Mouse (Mus musculus): ENCODE measurements at regions not wholly inside any gene's neighbourhood (a gene's known extent, or its start where the extent isn't known, plus 50 kb on each side); places are given as distances from the start of the nearest gene placed in this dataset.

DNA sequence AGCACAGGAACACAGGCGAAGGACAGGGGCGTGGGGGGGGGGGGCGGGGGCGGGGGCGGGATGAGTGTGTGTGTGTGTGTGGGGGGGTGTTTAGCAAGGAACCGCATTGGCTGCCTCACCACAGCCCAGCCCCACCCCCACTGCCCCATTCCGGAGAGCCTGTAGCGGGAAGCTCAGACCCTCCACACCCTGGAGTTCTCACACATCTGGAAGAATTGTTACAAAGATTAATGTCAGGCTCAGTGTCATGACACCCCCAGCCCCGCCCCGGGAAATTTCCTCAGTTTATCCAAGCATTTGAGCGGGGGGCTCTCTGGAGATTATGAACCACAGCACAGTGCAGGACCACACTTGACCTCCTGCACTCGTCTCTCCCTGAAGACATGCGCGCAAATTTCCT lies 106.6 kb upstream of the Smim23 start:
- Histone ChIP-seq H3K36me3 (ENCODE audit: control insufficient read depth, insufficient read depth) (no peaks in the 10 kb centered on the region), H3K4me1 (replicated peaks; ENCODE audit: control insufficient read depth, insufficient read depth, low read length) (peaks cover 1% of the 10 kb centered on the region), H3K27ac (ENCODE audit: low read length) (no peak overlapping the region), H3K9ac (replicated peaks; ENCODE audit: low read depth, low read length) (no peak overlapping the region), H3K27me3 (replicated peaks; ENCODE audit: control insufficient read depth, insufficient read depth, low read length) (no peaks in the 10 kb centered on the region), H3K4me3 (replicated peaks; ENCODE audit: low read length) (no peak overlapping the region), H3K9me3 (ENCODE audit: control insufficient read depth, low read length) (peaks cover 4% of the 10 kb centered on the region; the same call in 1 of the 2 replicates), H3K4me2 (ENCODE audit: low read length) (no peak overlapping the region)
- WGBS, result 20% methylated on average over 14 of the region's 14 CpGs
- no peak for ATAC-seq

DNA sequence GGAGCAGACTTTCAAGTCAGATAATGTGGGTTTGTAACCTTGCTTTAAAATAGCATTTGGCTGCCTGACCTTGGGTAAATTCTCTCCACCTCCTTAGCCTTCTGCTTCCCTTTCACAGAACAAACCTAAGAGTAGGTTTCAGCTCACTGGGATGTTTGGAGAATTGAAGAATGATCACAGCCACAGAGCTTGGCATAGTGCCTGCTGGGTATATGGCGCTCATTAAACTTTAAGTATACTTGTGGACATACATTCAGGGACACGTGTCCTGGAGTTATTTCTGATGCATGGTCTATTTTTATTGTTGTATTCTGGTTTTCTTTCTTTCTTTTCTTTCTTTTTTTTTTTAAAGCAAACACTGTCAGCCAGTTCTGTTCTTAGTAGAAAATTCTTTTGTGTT lies 104.4 kb upstream of the Smim23 start:
- WGBS, result 75% methylated on average over 2 of the region's 2 CpGs
- no peaks in the 10 kb centered on the region for H3K27me3 ChIP-seq (replicated peaks; ENCODE audit: control insufficient read depth, insufficient read depth, low read length)
- H3K4me3 ChIP-seq (replicated peaks; ENCODE audit: low read length), result no peak overlapping the region
- H3K36me3 ChIP-seq (ENCODE audit: control insufficient read depth, insufficient read depth), result no peaks in the 10 kb centered on the region
- H3K9me3 ChIP-seq (ENCODE audit: control insufficient read depth, low read length), result peaks cover 4% of the 10 kb centered on the region; the same call in 1 of the 2 replicates
- no peak for ATAC-seq
- peaks cover 11% of the 10 kb centered on the region for H3K4me1 ChIP-seq (replicated peaks; ENCODE audit: control insufficient read depth, insufficient read depth, low read length)
- no peak overlapping the region for H3K4me2 ChIP-seq (ENCODE audit: low read length)
- no peak overlapping the region for H3K27ac ChIP-seq (ENCODE audit: low read length)
- H3K9ac ChIP-seq (replicated peaks; ENCODE audit: low read depth, low read length), result no peak overlapping the region

DNA sequence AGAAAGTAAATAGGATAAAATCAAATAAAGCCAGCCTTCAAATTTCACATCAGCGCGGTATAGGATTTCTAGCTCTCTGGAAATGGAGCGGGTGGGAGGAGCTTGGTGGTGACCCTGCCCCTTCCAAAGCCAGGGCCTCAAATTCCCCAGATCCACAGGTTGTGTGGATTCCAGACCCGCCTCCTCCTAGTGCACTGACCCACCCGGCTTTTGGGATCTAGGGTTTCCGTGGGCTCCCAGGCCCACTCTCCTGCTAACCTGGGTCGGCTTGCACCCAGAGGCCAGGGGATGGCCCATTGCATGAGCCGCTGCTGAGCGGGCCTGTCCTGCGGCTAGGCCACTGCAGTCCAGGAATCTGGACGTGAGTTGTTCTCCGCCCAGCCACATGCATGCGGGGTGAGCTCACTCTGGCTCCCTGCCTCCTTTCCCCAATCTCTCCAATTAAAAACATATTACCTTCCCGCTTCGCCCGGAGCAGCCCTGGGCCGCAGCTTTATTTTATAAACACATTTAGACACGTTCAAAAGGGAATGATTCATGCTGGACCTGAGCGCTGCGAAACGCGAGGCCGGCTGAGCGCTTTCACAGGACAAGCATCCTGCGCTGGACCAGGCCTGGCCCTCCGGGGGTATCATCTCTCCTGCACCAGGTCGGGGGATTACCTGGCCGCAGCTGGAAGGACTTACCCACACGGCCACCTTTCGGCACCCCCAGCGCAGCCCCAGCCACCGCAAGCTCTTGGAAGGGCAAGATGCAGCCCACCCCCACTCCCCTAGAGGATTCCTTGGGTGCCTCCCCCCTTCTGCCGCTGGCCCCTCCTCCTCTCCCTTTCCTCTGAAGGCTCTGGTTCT lies 101.2 kb upstream of the Smim23 start:
- peak overlapping the region; percentile 31 for H3K4me3 ChIP-seq (replicated peaks; ENCODE audit: low read length)
- H3K9me3 ChIP-seq (ENCODE audit: control insufficient read depth, low read length), result no peaks in the 10 kb centered on the region
- no peaks in the 10 kb centered on the region for H3K27me3 ChIP-seq (replicated peaks; ENCODE audit: control insufficient read depth, insufficient read depth, low read length)
- H3K27ac ChIP-seq (ENCODE audit: low read length), result no peak overlapping the region
- peaks cover 11% of the 10 kb centered on the region for H3K4me1 ChIP-seq (replicated peaks; ENCODE audit: control insufficient read depth, insufficient read depth, low read length)
- no peaks in the 10 kb centered on the region for H3K36me3 ChIP-seq (ENCODE audit: control insufficient read depth, insufficient read depth)
- 5% methylated on average over 33 of the region's 33 CpGs for WGBS
- H3K4me2 ChIP-seq (ENCODE audit: low read length), result peak overlapping the region; percentile 57
- ATAC-seq, result peak; percentile 60
- H3K9ac ChIP-seq (replicated peaks; ENCODE audit: low read depth, low read length), result peak overlapping the region; percentile 45

DNA sequence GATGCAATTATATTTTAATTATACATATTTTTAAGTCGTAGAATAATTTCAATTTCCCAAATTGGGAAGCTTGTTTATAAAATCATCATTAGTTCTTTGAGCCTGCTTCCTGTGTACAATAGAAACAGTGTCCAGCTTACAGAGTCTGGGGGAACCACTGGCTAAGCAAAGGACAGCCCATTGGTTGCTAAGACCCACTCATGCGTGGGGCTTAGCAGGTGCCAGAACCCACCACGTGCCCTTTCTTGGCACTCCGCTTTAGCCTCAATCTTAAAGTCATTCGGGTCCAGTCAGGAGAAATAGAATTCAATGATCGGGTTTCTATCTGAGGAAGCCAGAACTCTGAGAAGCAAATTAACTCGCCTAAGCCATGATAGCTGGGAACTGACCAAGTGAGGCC lies 100.5 kb upstream of the Smim23 start:
- Histone ChIP-seq H3K27me3 (replicated peaks; ENCODE audit: control insufficient read depth, insufficient read depth, low read length) (no peaks in the 10 kb centered on the region), H3K36me3 (ENCODE audit: control insufficient read depth, insufficient read depth) (no peaks in the 10 kb centered on the region), H3K9me3 (ENCODE audit: control insufficient read depth, low read length) (no peaks in the 10 kb centered on the region), H3K9ac (replicated peaks; ENCODE audit: low read depth, low read length) (no peak overlapping the region), H3K4me3 (replicated peaks; ENCODE audit: low read length) (no peak overlapping the region), H3K27ac (ENCODE audit: low read length) (no peak overlapping the region), H3K4me2 (ENCODE audit: low read length) (no peak overlapping the region), H3K4me1 (replicated peaks; ENCODE audit: control insufficient read depth, insufficient read depth, low read length) (peaks cover 11% of the 10 kb centered on the region)
- ATAC-seq, result no peak
- WGBS, result 58% methylated on average over 7 of the region's 7 CpGs

DNA sequence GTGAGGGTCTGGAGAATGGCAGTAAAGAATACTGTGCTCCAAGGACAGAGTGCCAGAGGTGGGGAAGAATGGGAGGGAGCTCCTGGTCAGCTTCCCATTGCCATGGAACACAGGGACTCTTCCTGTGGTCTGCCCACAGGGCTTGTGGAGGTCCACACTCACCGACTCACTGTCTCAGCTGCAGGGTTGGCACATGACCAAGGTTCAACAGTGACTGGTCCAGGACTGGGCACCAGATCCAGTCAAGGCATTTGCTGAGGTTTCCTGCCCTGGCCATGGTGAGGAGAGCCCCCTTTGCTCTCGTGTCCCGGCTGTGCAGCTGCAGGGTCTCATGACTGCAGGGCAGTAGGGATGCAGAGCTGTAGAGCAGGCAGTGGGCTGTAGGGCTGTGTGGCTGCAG lies 88.7 kb upstream of the Smim23 start:
- no peak overlapping the region for H3K9ac ChIP-seq (replicated peaks; ENCODE audit: low read depth, low read length)
- H3K27me3 ChIP-seq (replicated peaks; ENCODE audit: control insufficient read depth, insufficient read depth, low read length), result no peaks in the 10 kb centered on the region
- ATAC-seq, result no peak
- no peaks in the 10 kb centered on the region for H3K36me3 ChIP-seq (ENCODE audit: control insufficient read depth, insufficient read depth)
- WGBS, result 72% methylated on average over 3 of the region's 3 CpGs
- no peaks in the 10 kb centered on the region for H3K9me3 ChIP-seq (ENCODE audit: control insufficient read depth, low read length)
- H3K4me2 ChIP-seq (ENCODE audit: low read length), result no peak overlapping the region
- H3K4me1 ChIP-seq (replicated peaks; ENCODE audit: control insufficient read depth, insufficient read depth, low read length), result no peaks in the 10 kb centered on the region
- no peak overlapping the region for H3K4me3 ChIP-seq (replicated peaks; ENCODE audit: low read length)
- no peak overlapping the region for H3K27ac ChIP-seq (ENCODE audit: low read length)

DNA sequence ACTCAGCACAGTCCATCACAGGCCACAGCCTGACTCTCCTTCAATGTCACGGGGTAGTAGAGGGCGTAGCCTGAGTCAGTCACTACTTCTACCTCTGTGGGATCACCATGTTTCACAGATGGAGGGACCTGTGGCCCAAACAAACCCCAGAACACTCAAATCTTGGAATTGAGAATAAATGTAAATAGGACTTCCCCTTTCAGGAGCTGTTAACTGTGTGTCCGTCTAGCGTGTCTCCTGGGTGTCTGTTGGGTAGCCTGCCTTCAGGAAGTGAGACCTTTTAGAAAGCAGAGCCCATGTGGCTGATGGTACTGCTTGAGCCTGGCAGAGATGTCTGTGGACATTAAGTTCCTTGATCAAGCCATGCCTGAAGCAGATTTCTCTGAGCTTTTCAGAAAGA lies 87.4 kb upstream of the Smim23 start:
- H3K4me3 ChIP-seq (replicated peaks; ENCODE audit: low read length), result no peak overlapping the region
- no peaks in the 10 kb centered on the region for H3K27me3 ChIP-seq (replicated peaks; ENCODE audit: control insufficient read depth, insufficient read depth, low read length)
- H3K9me3 ChIP-seq (ENCODE audit: control insufficient read depth, low read length), result no peaks in the 10 kb centered on the region
- ATAC-seq, result no peak
- no peak overlapping the region for H3K9ac ChIP-seq (replicated peaks; ENCODE audit: low read depth, low read length)
- no peaks in the 10 kb centered on the region; the same call in 1 of the 2 replicates for H3K4me1 ChIP-seq (replicated peaks; ENCODE audit: control insufficient read depth, insufficient read depth, low read length)
- H3K27ac ChIP-seq (ENCODE audit: low read length), result no peak overlapping the region
- H3K36me3 ChIP-seq (ENCODE audit: control insufficient read depth, insufficient read depth), result no peaks in the 10 kb centered on the region
- WGBS, result 94% methylated on average over 4 of the region's 4 CpGs
- H3K4me2 ChIP-seq (ENCODE audit: low read length), result no peak overlapping the region

DNA sequence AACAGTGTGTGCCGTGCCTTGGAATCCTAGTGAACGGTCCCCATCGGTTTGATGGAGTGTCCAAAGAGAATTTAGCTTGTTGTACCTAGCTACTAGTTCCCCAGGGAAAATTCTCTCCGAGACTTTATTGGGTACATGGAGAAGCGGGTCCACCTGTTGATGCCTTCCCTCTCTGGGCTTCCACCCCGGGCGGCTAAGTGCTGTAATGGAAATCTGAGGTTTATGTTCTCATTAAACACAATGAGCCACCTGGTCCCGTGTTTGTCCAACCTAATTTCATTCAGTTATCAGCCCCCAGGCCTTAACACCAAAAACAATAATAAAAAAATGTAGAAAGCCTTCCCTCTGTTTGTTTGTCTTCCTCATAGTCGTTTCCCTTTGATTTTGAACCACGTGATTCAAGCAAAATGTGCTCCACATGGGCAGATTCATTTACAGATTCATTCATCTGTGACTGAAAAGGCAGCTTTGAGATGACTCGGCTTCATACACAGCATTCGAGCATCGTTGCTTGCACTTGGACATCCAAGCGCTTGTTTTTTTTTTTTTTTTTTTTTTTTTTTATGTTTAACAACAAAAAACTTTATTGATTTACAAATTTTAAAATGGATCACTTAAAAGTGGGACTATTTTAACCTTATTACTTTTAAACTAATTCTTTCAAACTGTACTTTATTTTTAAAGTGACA lies 84.5 kb upstream of the Smim23 start:
- Histone ChIP-seq H3K9ac (replicated peaks; ENCODE audit: low read depth, low read length) (no peak overlapping the region), H3K27me3 (replicated peaks; ENCODE audit: control insufficient read depth, insufficient read depth, low read length) (no peaks in the 10 kb centered on the region), H3K27ac (ENCODE audit: low read length) (no peak overlapping the region), H3K36me3 (ENCODE audit: control insufficient read depth, insufficient read depth) (no peaks in the 10 kb centered on the region), H3K4me3 (replicated peaks; ENCODE audit: low read length) (no peak overlapping the region), H3K4me1 (replicated peaks; ENCODE audit: control insufficient read depth, insufficient read depth, low read length) (no peaks in the 10 kb centered on the region; the same call in 1 of the 2 replicates), H3K9me3 (ENCODE audit: control insufficient read depth, low read length) (no peaks in the 10 kb centered on the region), H3K4me2 (ENCODE audit: low read length) (no peak overlapping the region)
- ATAC-seq, result no peak
- WGBS, result 74% methylated on average over 14 of the region's 14 CpGs

DNA sequence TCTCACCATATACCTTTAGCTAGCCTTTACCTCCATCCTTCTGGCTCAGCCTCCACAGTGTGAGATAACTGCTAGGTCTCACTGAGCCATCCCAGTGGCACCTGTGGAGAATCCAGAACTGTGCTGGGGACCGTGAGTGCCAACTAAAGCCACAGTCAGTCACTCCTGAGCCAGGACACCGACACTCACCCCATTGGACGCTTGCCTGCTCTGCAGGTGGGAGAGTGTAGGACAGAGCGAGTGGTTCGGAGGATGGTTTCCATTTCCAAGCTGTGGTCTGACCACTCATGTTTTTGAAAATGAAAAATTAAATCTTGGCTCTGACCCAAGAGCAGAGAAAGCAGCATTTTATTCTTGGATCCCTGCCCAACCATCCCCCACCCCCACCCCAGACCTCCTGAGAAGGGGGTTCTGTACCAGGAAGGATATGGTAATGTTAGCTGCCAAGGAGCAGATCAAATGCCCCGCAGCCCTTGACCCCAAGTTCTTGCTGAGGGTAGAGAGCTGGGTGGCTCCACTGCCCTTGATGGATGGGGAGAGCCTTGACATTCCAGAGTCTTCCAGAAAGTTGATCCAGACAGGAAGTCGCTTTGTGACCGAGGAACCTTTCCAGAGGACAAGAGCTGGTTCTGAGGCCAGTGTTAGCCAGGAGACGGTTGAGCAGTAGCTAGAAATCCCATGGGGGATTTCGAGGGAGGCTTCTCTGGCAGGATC lies 83.3 kb upstream of the Smim23 start:
- no peaks in the 10 kb centered on the region for H3K36me3 ChIP-seq (ENCODE audit: control insufficient read depth, insufficient read depth)
- no peak overlapping the region for H3K4me2 ChIP-seq (ENCODE audit: low read length)
- WGBS, result 57% methylated on average over 10 of the region's 10 CpGs
- no peak overlapping the region for H3K4me3 ChIP-seq (replicated peaks; ENCODE audit: low read length)
- no peaks in the 10 kb centered on the region for H3K27me3 ChIP-seq (replicated peaks; ENCODE audit: control insufficient read depth, insufficient read depth, low read length)
- no peaks in the 10 kb centered on the region; the same call in 1 of the 2 replicates for H3K4me1 ChIP-seq (replicated peaks; ENCODE audit: control insufficient read depth, insufficient read depth, low read length)
- no peak overlapping the region for H3K27ac ChIP-seq (ENCODE audit: low read length)
- H3K9me3 ChIP-seq (ENCODE audit: control insufficient read depth, low read length), result no peaks in the 10 kb centered on the region
- H3K9ac ChIP-seq (replicated peaks; ENCODE audit: low read depth, low read length), result no peak overlapping the region
- ATAC-seq, result no peak

DNA sequence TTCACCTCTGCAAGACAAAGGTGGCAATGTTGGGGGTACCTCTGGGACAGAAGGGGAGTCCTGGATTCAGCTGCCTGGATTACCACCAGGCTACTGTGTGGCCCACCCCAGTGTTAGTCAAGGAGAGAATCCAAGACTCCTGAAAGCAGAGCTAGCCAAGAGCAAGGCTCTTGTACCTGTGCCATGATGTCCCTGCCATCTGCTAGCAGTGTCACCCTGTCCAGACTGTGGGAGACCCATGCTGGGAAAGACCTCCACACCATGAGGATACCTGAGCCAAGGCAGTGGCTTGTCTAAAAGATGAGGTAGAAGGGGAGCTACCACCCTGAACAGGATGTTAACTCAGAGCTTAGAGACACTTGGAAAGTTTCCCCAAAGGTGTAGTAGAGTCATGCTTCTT lies 79.6 kb upstream of the Smim23 start:
- Histone ChIP-seq H3K36me3 (ENCODE audit: control insufficient read depth, insufficient read depth) (no peaks in the 10 kb centered on the region), H3K4me1 (replicated peaks; ENCODE audit: control insufficient read depth, insufficient read depth, low read length) (no peaks in the 10 kb centered on the region; the same call in 1 of the 2 replicates), H3K27me3 (replicated peaks; ENCODE audit: control insufficient read depth, insufficient read depth, low read length) (no peaks in the 10 kb centered on the region), H3K4me2 (ENCODE audit: low read length) (no peak overlapping the region), H3K9ac (replicated peaks; ENCODE audit: low read depth, low read length) (no peak overlapping the region), H3K4me3 (replicated peaks; ENCODE audit: low read length) (no peak overlapping the region), H3K27ac (ENCODE audit: low read length) (no peak overlapping the region), H3K9me3 (ENCODE audit: control insufficient read depth, low read length) (no peaks in the 10 kb centered on the region)
- no peak for ATAC-seq

Data from forebrain, embryonic 16.5 days (tissue).